Mouse (Mus musculus): ENCODE results near the gene Gucd1.

GRCm38 (mm10) chr10:75400958-75401357 is 116.8 kb downstream of the Gucd1 start, which contains the start of gene Upb1:
- TF ChIP-seq ZNF384 (IDR thresholded peaks at IDR 0.05; ENCODE audit: low read depth, low read length) = no peak
- TF ChIP-seq ZC3H11A (IDR thresholded peaks at IDR 0.05; ENCODE audit: borderline replicate concordance, low read depth, low read length) = no peak
- TF ChIP-seq HCFC1 (IDR thresholded peaks at IDR 0.05; ENCODE audit: borderline replicate concordance, insufficient read depth, low read length) = no peak
